Mouse (Mus musculus) gastrocnemius, postnatal 25 days (tissue): ENCODE results near the gene Nudt9. TPM values are rescaled to one million over a fixed set of nuclear protein-coding genes. Genes with fewer than 3 reads are reported as not detected.

Experiments
- DNase-seq: peaks from one replicate; pipeline ENCODE4 v3.0.0; 2022
- microRNA-seq, 2 experiments: library from miRNA; unstranded; fragments of <30 nt; microRNA quantifications; one replicate each; pipeline ENCODE4 v1.2.0; 2021; ENCODE audit warnings: borderline replicate concordance in 2 of 2
- total RNA-seq, 2 experiments: library from RNA; stranded (reverse); gene quantifications; 1 replicate in 1 of 2; 2 replicates in 1 of 2; pipeline ENCODE4 v1.2.3; 2021

Nudt9 gene
- total RNA-seq, 2 experiments from 2014 or later = 50.4 to 55.4 TPM

GRCm38 (mm10) chr5:104080736-104081135, 34.6 kb downstream of the Nudt9 start:
- DNase-seq = no peak

GRCm38 (mm10) chr5:104085366-104085765, 39.3 kb downstream of the Nudt9 start:
- no peak for DNase-seq

DNA sequence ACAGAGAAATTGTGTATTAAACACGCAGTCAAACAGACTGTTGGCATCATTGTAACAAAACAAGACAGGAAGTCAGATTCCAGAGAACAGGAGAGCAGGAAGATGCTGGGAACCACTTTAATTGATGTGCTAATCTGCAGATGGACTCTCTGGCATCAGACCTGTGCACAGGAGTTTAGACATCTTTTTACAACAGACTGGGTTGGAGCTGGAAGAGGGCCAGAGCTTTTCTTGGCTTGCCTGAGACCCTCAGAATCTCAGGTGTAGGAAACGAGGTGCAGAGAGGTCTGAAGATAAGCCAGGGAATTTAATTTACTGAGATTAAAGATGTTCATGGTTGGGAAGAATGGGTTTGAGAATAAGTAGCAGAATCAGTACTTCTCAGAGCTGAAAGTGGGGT, 43.6 kb downstream of the Nudt9 start:
- DNase-seq = no peak

- no peak for DNase-seq
Measured at GRCm38 (mm10) chr5:104095416-104096077, 49.4 kb downstream of the Nudt9 start.

DNA sequence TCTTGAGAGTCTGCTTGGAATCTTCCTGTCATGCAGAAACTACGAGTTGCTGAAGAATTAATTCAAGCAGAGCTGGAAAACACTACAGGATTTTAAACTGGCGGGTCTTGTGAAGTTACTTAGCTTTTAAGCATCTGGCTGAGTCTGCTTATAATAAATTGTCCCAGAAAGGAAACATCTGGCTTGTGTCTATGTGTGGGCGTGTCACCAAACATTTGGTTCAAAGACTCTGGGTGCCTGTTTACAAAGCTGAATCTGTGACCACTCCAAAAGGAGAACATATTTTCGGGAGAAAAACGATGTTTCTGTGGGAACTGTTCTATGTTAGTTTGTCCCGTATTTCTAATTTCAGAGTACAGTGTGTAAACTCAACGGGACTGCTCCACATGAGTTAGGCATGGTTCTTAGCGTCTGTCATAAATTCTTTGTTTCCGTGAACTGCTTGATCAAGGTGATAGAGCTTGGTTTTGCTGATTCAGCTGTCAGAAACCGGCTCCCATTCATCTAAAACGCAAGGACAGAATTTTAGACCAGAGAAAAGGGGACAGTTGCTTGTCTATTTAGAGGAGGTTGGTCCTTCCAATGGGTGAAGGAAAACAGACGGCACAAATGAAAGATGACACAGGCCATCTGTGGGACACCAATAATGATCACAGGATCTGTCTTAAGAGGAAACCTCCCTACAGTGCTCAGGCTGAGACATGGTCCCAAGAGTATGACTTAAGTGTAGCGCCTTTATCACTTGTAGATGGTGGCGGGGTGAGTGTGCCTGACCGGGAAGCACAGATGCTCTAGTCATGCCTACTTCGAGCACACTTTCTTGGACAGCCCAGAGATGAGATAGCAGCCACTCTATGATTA, 50.2 kb downstream of the Nudt9 start:
- DNase-seq = peak; percentile 48

GRCm38 (mm10) chr5:104101678-104102531, 55.8 kb downstream of the Nudt9 start:
- no peak for DNase-seq

GRCm38 (mm10) chr5:104103171-104103570, 57.1 kb downstream of the Nudt9 start:
- no peak for DNase-seq

DNA sequence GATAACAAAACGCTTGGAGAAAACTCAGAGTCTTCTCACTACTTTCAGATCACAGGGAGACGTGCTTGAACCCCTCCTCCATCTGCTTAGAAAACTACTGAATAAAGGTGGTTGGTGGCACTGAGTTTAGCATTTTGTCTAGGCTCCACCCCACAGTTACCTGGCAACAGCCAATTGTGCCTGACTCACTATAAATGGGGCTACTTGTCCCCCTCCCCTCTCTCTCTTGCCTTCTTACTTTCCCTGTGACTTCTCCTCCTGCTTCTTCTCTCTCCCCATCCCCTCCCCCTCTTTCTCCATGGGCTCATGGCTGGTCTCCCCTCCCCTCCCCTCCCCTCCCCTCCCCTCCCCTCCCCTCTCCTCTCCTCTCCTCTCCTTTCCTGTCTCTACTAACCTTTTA, 58.0 kb downstream of the Nudt9 start:
- no peak for DNase-seq

DNA sequence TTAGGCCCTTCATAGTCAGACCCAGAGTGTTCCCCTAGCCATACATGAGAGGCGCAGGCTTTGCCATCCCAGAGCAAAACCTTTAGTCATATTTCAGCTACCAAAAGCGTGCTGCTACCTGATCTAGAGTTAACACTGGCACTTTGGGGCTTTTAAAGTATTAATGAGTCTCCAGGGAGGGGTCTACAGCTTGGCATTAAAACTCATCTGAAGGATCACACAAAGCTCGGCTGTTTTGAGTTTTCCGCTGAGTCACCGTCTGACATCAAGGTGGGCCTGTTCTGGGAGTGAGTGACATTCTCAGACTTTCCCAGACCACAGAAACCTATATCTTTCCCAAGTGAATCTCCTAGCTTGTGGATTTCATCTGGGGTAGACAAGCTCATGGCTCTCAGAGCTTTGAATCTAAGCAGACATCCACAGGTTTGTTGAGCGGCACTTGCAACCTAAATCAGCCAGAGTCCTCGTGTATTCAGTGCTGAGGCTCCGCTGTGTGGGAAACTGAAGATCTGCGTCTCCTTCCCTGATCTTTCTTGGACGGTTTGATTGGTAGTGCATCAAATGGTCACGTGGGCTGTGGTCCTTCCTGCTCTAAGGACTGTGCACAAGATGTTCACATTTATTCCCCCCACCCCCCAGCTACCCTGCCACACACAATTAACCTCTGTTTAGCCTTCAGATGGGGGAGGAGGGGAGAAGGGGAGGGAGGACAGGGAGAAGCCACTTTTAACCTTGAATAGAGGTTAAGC, 62.2 kb downstream of the Nudt9 start:
- DNase-seq = no peak

DNA sequence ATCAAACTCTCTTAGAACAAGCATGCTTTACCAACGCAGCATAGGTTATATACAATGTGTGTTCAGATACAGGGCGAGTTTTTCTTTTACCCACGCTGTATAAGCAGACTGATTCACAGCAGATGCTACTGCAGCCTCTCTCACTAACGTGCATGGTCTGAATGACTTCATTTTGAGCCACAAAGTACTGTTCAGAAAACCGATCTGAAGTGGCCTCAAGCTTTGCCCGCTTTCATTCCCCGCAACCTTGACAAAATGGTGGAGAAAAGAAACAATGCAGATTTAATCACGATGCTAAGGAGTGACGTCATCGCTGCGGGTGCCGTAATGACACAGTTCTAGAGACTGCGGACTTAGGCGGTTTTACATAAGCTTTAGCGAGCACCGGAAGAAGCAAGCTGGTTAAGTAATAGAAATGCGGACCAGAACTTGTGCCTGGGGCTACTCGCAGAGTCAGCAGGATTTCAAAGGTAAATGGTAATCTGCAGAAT, 62.8 kb downstream of the Nudt9 start:
- DNase-seq = no peak

DNA sequence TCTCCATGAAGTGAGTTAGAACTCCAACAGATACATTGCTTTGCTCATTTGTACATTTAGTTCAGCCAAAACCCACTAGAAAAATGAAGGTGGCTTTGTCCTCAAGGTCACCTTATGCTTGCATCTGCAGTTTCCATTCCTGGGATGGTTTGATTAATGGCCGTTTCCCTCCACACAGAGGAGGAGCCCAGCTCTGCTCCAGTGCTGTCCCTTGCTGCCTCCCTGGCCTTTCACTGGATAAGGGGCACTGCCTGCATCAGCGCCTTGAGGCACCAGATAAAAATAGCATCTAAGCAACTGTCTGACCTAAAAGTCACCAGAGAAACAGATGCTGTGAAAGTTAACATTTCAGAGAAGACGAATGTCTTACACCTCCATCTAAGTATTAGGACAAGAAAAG, 63.4 kb downstream of the Nudt9 start:
- DNase-seq = peak; percentile 57

DNA sequence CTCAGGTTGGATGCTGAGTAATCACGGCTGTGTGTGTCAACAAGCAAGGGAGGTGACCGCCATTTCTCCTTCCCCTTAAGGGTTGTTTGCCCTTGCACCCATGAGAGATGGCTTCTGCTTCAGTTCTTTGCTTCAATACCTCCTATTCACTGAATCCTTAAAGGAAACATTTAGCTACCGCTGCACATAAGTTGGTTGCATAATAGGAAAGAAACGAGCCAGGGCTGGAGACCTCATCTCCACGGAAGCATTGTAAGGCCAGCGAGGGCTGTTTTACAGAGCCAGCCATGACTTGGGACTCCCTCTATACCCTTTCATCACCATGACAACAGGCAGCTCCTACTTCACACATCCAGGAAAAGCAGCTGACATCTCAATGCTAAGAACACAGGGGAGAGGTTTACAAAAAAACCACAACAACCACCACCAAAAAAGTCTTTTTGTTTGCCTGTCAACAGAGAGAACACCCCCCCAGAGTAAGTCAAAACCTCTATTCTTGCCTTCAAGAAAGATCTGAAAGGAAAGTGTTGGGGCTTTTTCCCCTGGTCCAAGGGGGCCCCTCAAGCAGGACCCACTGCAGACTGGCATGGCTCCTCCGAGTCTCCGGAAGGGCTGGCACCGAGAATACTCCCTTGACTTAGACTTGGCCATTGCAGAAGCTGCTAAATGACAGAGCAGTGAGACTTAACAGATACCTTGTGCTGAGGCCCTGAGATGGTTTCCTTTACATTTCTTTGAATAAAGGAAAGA, 64.2 kb downstream of the Nudt9 start:
- DNase-seq = no peak

DNA sequence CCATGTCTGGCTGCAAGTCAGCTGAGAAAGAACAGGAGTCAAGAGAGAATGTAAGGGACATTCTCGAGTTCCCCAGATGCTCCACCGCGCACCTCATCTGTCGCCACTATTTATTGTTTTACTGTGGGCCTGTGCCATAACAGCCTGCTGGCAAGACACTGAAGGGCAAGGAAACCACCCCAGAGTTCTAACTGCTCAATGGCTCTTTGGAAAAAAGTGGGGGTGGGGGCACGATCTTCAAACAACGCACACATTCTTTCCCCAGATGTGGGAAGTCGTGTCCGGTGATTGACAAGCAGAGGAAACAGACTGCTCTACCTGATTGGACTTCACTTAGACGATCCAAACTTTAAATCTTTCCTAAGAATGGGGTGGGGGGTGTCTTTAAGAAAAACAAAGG, 65.9 kb downstream of the Nudt9 start:
- DNase-seq = peak; percentile 20

DNA sequence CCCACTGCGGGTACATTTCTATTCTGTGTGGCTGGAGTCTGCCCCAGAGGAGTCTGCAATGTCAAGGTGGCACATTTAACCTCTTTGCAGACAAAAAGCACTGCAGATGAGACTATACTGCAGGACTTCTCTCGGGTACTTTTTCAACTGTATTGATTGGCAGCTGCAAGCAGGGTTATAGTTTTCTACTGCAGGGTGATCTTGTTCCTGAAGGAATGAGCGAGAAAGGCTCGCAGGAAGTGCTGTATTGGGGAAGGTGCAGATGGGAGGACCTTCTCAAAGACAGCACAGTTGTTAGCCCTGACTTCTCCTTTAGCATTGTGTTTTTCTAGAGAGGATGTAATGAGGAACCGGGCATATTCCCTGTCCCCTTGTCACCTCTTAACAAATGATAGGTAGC, 66.4 kb downstream of the Nudt9 start:
- DNase-seq = no peak

GRCm38 (mm10) chr5:104113491-104114172, 67.5 kb downstream of the Nudt9 start, which contains the start of gene Sparcl1:
TSS of gene Sparcl1 (minus strand) at chr5:104113733.
- peak; percentile 62 for DNase-seq

Small RNAs within 50 kb of the gene (microRNA-seq; reads per million reads assigned to microRNA genes)
- gene Mir5619 = 0.74 to 1.6 reads per million in 2 experiments

Other genes starting within 250 kb of the Nudt9 start
- gene Klhl8, start 135.0 kb upstream of the Nudt9 start, total RNA-seq = 10 to 100 TPM; 21.5 to 25.5 TPM
- not detected for gene Hsd17b13, start 68.9 kb upstream of the Nudt9 start, total RNA-seq
- 1 to 10 TPM; 7.8 to 8.3 TPM for gene Hsd17b11, start 24.4 kb upstream of the Nudt9 start, total RNA-seq
- gene Gm17660, start 31.3 kb downstream of the Nudt9 start, total RNA-seq = not detected
- 100 to 1,000 TPM; 106 to 110 TPM for gene Sparcl1, start 67.4 kb downstream of the Nudt9 start, total RNA-seq
- gene Dspp, start 124.4 kb downstream of the Nudt9 start, total RNA-seq = not detected
- gene Dmp1, start 156.3 kb downstream of the Nudt9 start, total RNA-seq = 1 to 10 TPM; 2.0 to 2.2 TPM